Mouse (Mus musculus) CH12F3 (cell line): Measurements from ENCODE around the gene Aven.

Experiments
- in situ Hi-C: fragments of 300-500 bp; cut with MboI; formaldehyde crosslinking; loops from 2 replicates; pipeline ENCODE4 v1.14.3; 2020; ENCODE audit warnings: low sequenced_read_pairs

Aven gene

DNA sequence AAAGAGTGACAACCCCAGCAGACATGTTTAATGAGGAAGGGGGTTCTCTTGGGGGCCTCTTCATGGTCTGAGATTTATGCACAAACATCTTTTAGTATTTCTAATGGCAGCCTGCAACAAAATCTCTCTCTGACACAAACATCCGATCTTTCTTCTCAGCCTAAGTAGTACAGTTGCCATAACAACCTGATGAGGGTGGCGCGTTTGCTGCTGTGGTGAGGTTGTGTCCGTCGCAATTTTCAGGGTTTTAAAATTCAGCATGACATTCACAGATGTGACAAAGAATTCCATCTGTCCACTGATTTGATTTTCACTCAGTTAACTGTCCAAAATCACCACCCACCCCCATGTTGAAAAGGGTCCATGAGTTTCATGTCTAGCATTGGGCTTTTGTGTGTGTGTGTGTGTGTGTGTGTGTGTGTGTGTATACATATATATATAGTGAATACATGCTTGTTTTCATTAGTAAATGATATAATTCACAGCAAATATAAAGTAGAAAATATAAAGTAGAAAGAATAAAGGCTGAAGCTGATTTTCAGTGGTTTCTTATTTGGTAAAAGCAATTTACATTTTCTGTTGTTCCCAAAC lies 49.0 kb downstream of the Aven start:
- in situ Hi-C loops, result no loop called here

DNA sequence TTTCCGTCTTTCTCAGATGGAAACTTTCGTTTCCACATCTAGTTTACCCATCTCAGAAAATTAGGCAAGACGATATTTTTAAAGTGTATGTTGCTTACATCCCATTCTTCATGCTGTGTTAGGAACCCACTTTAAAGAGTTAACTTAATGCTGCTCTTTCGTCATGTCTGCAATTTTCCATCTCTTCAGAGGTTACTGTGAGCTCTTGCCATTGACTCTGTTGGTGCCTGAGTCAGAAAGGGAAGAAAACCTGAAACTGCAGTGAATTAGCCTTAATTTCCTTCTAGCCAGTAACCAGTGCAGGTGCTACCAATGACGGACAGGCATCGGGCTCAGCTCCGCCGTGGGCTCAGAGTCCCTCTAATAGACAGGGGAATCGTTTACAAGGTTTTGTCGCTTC lies 63.8 kb downstream of the Aven start:
- in situ Hi-C loops, result no loop called here

DNA sequence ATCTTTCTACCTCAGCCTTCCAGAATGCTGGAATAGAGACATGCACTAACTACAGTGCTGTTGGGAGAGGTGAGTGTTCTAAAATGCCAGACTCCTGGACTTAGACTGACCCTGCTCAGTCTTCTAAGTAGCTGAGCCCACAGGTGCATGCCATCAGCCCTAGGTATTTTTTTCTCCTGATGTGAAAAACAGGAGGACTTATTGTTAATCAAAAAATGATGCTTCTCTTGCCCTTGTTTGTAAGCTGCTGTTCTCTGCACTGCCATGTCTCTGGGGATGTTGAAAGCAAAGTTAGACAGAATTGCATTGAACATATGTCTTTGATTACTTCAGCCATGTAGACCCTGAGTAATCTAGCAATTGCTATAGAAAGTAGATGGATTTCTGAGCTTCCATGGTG lies 64.7 kb downstream of the Aven start:
- in situ Hi-C loops, result no loop called here

DNA sequence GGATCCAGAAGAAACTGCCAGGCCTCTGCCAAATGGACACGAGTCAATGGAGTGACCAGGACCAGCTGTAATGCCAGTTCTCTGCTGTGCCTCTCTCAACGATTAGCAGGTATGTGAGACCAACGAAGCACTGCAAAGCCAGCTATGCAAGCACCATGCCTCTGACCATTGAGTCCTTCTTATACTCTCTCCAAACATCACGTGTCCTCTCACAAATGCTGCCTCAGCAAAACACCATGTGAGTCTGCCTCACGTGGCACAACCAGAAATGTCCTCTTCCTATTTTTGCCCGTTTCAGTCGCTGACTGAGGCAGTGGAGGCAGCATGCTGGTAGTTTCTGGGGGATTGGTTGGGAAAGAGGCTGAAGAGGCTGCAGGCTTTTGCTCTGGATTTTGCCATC lies 68.8 kb downstream of the Aven start:
- in situ Hi-C loops, result no loop called here

DNA sequence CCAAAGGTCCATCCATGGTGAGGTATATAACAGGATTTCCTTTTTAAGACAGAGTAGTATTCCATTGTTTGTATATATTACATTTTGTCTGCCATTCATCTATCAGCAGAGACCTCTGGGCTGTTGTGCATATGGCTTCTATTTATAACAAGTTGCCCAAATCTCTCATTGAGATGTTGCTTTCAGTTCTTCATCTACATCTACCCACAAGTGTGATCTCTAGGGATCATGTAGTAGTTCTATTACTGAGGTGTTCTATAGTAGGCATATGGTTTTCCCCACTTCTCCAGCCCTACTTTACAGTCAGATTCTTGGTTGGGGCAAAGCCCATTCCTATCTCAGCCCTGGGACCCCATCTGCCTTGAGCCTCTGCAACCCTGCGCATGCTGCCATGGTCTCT lies 72.3 kb downstream of the Aven start:
- in situ Hi-C loops, result no loop called here

DNA sequence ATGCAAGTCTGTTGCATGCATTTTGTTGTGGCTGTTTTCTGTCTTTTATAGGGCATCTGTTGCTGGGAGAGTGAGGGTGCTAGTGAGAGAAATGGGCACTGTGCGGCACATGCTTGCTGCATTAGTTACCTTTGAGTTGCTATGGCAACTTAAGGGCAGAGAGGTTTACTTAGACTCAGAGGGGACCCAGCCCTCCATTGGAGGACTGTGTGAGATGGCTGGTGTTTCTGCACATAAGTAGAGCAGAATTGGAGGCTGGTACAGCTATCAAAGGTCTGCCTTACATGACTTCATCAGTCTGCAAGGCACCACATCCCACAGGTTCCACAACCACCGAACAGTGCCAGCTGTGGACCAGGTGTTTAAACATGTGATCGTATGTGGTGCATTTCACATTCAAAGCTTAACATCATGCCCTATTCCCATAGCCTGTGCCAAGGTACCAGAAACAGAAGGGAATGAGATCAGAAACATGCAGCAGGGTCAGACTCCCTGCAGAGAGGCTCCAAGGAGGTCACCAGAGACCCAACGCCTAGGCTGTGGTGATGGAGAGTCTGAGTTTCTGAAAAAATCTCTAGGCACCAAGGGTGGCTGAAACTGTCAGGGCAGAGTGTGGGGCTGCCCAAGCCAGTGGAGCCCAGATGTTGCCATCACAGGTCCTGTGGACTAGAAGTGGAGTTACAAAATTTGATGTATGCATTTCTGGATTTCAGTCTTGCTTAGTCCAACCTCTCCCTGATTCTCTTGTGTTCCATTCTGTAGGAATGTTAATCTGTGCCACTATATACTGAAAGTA lies 73.7 kb downstream of the Aven start:
- in situ Hi-C loops, result no loop called here

DNA sequence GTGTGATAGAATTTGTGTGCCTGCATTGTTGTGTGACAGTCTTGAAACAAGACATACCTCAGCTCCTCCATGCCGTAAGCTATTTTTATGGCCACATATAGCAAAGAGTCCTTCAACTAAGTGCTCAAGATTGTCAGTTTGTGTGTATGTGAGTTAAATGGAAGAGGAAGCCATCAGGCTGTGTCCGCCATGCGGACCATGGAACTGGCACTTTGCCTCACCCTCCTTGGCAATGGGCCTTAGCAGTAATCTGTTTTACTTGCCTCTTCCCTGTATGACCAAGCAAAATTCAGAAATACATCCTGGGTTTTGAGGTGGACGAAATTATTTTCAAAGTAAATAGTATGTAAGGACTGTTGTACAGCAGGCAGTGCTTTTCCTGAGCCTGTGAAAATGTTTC lies 75.0 kb downstream of the Aven start:
- in situ Hi-C loops, result no loop called here

DNA sequence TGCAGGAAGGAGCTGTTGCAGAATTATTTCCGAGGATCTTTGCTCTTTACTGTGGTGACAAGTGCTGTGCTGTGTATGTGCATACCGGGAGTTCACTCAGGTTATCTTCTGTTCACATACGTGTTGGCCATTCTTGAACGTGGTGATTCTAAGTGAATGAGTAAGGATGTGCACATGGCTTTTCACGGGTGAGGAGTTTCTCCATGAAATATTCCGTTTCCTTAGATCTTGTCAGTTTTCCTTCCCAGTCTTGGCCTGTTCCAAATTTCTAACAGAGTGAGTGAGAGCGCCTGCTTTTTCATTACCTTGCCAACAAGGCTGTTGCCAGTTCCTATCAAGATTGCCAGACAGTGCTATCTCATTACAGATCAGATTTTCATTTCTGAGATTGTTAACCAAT lies 98.2 kb downstream of the Aven start:
- in situ Hi-C loops, result no loop called here

DNA sequence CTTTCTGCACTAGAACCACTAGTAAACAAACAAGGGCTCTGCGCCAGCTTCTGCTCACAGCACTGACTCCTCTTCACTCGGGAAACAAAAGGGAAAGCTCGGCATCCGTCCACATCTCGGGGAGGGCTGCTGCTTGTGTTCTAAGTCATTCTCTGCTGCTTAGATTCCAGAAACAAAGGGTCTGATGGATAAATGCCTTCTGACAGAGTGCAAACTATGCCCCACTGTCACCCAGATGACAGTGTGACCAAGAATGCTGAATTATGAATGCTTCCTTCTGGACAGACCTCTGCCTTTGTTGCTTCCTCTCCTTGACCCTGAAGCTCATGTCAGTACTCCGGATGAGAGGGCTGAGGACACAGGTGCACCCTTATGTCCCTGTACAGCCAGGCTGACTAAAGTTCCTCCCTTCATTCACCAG lies 98.7 kb downstream of the Aven start:
- in situ Hi-C loops, result no loop called here

DNA sequence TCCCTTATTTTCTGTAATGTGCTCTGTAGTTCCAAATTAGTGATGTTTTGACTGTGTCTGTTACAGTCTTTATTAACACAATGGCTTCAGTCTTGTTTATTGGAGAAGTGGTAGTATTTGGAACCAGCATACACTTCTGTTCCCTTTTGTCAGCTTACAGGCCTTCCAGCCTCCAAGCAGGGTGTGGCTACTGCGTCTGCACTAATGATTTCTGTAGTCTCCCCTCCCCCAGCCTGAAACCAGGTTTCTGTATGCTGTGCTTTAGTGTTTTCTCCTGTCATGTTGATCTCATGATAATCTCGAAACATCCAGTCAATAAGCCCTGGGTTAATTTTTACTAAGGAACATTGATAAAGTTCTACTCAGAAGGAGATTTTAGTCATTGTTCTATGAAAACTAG lies 100.6 kb downstream of the Aven start:
- in situ Hi-C loops, result no loop called here

DNA sequence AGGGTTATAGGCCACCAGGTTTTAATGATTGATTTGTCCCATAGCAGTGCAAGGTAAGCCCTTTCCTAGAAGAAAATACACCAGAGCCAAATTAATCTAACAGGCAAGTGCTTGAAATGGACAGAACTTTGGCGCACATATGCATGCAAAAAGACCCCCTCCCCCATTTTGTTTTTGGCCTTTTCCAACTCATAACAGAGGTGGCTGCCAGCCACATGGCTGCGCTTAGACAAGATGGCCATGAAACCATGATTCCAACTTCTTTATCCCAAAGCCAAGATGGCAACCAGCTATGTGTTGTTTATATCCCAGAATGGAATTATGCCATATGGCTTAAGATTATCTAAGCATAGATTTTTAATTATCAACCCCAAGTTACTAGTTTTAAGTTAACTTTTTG lies 101.0 kb downstream of the Aven start:
- in situ Hi-C loops, result no loop called here

DNA sequence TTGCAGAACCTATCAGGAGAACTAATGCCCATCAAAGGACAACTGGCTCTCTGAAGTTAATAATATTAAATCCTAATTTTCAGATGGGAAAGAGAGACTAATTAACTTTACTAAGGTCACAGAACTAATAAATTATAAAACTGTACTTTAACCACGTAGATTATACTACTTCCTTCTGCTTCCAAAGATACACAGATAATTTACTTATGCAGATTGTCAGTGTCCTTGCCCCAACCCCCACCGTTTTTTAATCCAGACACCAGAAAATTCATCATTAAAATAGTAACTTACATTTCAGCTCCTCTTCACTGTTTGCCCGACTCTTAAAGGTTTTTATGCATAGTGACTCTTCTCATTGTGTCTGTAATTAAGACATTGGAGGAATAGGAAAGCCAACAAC lies 103.0 kb downstream of the Aven start:
- in situ Hi-C loops, result no loop called here

DNA sequence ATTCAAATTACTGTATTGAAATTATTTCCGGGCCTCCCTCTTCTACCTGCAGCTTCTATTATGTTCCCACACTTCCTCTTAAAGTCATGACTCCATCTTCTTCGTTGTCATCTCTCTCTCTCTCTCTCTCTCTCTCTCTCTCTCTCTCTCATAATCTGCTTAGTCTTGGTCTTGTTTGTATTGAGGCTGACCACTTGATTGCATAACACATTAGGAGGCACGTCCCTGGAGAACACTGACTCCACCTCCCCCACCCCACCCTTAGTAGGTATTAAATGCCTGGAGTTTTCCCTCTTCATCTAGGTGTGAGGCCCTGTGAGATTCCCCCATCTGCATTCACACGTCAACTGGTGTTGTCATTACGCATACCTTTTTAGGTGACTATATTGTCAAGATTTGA lies 103.7 kb downstream of the Aven start:
- in situ Hi-C loops, result no loop called here

DNA sequence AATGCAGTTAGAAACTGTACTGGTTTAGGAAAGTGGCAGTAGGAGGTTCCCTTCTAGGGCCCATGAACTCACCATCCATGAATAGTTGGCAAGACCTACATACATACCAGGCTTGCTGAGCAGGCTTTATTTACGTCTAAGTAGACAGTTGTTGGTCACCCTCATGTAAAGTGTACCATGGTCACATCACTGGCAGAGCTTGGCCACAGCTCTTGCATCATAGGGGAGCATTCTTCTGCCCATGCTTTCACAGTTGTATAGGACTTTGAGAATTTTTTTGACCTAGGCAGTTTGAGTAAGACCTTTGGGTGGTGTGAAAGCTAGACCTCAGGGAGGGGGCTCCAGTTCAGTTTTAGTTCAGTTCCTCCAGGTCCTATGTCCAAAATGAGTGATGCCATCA lies 104.3 kb downstream of the Aven start:
- in situ Hi-C loops, result no loop called here

DNA sequence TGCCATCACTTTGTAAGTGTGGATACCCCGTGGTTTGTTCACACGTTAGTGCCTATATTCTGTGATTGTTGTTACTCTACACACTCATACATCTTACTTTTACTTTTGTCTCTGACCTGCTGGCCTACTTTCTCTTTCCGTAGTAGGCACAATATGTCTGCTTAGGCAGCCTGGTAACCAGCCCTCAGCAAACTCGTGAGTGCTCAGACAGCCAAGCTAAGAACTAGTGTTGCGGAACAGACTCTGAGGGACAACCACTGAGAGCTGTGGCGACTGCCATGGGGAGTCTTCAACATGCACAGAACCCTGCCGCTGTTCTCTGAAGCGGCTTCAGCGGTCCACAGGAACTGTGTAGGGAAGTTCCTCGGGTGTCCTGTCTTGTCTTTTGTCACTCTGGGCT lies 107.5 kb downstream of the Aven start:
- in situ Hi-C loops, result no loop called here

DNA sequence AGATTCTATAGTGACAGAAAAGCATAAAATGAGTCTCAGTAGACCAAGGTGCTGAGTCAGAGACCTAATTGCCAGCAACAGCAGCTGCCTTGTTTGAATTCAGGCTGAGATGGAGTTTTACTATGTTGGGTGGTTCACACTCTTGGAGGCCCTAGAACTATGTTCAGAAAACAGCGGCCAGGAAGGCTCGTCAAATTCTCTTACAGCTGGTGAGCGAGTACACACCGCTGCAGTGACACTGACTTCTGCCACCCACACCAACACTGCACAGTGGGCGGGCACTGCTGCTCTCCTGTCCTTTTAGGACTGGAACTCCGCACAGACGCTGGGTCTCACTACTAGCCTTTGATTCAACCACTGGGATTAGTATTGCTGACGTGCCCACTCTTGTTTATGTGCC lies 109.7 kb downstream of the Aven start:
- in situ Hi-C loops, result no loop called here

DNA sequence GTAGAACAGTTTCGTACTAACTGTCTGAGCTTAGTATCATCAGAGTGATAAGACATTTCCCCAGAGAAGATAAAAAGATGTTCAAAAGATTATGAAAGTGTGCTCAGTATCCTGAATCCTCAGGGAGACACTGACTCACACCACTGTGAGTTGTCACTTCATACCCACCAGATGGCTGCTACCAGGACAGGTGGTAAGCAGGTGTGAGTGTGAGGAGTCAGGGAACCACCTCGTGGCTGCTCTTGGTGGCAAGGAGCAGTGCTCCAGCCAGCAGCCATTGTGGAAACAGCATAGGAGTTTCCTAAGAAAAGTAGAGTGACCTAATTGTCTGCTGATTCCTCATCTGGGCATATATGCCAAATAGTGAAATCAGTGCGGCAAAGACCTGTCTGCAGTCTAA lies 113.8 kb downstream of the Aven start:
- in situ Hi-C loops, result no loop called here

DNA sequence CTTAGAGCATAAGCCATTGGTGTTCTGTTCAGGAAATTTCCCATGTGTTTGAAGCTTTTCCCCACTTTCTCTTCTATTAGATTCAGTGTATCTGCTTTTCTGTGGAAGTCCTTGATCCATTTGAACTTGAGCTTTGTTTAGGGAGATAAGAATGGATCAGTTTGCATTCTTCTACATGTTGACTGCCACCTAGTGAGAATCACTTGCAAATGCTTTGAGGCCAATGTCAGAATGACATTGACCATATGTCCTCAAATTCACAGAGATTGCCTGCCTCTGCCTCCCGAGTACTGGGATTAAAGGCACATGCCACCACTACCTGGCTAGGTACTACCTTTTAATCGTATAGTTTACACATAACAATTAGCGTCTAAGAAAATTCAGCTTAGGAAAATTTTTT lies 119.9 kb downstream of the Aven start:
- in situ Hi-C loops, result no loop called here

DNA sequence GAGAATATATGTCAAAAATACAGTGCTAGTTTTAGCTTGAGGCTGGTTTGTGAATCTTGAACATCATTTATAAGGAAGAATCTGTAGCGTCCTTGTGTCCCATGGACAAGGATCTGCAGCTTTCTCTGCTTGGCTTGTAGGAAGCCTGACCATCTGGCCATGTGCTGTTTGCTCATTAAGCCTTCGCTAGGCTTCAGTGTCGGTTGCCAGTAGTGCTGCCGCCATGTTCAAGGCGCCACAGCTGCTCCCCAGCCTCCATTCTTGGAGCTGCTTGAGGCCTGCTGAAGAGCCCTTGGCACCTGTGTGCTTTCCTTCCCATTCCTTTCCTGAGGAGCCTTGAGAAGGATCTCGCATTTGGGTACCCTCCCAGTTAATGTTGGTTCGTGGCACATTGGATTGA lies 121.6 kb downstream of the Aven start:
- in situ Hi-C loops, result no loop called here

DNA sequence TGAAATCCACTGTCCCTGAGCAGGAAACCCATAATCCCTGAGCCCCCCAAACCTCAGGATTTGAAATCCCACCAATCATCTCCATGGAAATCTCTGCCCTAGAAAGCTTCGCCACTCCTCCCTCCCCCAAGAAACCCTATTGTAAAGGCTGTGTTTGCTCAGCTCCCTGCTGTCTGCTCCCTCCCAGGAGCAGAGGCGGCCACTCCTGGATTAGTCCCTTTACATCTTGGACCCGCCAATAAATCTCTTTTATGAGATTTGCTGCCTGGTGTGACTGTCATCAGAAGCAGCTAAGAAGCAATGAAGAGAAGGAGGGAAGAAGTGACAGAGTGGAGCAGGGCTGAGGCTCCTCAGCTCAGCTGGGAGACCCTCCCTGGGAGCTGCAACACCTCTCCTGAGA lies 124.4 kb downstream of the Aven start:
- in situ Hi-C loops, result no loop called here

DNA sequence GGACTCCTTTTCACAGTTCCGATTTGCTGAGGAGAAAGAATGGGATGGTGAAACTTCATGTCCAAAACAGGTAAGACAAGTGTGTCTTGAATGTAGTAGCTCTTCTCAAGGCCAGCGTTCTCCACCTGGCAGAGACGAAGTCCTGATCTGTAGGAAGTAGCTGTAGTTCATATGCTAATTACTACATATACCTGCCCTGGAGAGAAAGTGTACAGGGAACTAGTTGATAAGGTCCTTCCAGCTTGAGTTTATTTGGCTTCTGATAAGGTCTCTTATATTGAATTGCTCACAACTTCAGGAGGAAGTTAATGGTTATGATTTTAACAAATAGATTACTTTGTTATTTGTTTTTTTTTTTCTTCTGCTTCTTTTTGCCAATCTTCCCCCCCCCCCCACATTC lies 132.4 kb downstream of the Aven start:
- in situ Hi-C loops, result no loop called here

DNA sequence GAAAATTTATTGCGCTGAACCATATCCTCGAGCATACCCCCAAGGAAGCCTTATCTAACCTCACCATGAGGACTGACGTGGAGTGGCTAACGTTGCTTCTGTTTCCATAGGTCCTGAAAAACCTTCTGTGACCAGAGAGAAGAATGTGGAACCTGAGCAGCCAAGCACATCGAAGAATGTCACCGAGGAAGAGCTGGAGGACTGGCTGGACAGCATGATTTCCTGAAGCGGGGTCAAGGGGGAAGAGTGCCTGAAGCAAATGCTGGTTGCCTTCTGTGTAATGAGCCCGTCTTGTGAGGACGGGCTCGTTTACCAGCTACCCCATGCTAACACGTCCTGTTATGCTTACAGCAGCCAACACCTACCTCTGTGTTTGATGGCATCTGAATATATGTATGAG lies 137.9 kb downstream of the Aven start:
- in situ Hi-C loops, result no loop called here

DNA sequence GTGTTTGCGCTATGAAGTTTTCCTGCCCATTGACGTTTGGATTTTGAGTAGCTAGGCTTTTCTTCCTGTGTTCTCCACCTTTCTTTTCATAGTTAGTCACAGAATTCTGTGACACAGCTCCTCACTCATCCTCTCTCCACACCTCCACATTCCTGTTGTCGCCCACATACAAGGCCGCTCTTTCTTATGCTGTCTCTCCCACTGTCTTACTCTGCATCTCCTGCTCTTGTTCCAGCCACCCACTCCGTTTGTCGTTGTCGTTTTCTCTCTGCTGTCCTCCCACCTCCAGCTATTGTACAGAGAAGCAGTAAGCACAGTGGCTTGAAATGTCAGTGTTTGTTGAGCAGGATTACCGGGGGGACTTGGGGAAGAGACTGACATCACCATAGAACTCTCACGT lies 139.8 kb downstream of the Aven start:
- in situ Hi-C loops, result no loop called here
